Mouse (Mus musculus) spleen, adult 18-20 months (tissue): ENCODE data around the gene Sulf2.
"Not testable (repeated sequence)": the region's sequence is repeated elsewhere in the genome, so short reads cannot be mapped to it uniquely, and the experiment has no call there.

Source experiments
- DNase-seq, 2 experiments: peaks; one replicate each; pipeline ENCODE4 v3.0.0; 2022; ENCODE audit warnings: mixed read lengths in 2 of 2

Sulf2 gene

DNA sequence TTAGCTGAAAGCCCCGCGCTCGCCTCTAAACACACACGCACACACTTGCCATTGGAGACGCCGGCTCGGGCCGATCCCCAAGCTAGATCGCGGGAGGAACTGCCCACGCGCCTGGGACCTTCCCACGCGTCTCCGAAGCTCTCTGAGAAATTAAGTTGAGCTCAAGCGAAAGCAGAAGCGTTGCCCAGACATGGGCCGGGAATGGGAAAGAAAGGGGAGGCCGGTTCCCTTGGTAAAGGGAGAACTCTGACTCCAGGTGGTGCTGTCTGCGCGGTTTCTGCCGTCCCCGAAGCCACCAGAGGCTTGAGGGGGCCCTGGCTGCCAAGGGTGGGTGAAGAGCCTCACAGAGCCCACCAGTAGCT lies at the start of gene Sulf2:
Gene Sulf2 (minus strand): TSS at position 210 of the 362 bp plus-strand sequence.
- peak in 1 of 2 experiments; percentile 22 for DNase-seq

DNA sequence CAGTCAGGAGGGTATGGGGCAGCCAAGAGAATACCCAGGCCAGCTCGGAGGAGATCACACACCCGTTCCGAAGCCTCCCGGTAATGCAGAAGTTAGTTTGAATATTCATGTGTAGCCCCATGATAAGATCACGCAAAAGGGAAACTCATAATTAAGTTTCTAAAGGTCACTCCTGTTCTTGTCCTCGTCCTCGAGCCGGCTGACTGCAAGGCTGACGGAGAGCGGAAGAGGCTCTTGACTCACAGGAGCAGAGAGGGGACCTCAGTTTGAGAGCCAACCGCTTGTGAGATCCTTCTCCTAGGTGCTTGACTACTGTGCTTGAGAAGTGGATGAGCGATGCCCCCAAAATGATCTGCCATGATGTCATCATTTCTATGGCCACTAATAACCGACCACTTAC lies 48.7 kb upstream of the Sulf2 start:
- no peak for DNase-seq

DNA sequence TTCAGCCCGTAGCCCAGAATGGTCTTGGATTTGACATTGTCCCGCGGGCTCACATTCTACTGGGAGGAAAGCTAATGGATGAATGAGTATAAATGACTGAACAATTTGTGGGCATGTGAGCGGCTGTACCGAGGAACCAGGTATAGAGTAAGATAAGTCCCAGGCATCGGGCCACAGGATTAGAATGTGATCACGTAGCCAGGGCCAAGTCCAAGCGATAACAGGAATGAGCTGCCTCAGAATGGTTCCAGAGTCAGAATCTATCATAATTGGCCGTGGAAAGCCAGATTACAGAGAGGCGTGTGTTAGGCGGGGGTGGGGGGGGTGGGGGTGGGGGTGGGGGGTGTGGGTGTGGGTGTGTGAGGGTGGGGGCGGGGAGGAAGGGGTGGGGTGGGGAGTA lies 48.2 kb upstream of the Sulf2 start:
- DNase-seq: no peak

DNA sequence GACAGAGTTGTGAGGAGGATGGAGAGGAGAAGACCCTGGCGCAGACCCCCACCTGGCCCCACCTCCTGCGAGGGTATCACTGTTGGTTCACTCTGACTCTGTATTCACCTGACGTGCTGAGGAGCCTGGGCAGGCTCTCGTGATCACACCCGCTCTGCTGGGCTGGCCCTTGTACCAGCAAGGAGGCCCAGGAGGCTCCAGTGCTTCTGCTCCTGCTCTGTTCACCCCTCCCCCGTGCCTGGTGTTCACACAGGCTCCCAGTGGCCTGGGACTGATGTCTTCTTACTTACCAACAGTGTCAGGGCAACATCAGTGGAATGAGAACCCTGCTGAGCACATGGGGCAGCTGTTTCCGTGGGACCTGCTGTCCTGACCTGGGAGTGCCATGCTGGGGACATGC lies 42.5 kb upstream of the Sulf2 start:
- no peak for DNase-seq

DNA sequence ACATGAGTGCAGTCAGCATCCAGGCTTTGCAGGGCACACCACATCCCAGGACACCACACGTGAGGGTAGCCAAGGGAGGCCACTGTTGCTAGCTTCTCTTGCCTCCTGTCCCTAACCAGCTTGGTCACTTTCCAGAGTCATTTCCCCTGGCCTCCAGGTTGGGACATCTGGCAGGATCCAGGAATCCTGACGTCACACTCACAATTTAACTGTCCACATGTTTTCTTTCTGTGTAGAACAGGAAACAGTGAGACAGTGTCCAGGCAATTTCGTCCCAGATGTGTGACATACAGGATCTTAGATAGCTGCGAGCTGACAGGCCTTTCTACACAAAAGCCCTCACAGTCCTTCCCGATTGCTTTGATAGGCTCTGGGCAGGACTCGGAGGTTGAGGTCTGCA lies 41.6 kb upstream of the Sulf2 start:
- no peak for DNase-seq

DNA sequence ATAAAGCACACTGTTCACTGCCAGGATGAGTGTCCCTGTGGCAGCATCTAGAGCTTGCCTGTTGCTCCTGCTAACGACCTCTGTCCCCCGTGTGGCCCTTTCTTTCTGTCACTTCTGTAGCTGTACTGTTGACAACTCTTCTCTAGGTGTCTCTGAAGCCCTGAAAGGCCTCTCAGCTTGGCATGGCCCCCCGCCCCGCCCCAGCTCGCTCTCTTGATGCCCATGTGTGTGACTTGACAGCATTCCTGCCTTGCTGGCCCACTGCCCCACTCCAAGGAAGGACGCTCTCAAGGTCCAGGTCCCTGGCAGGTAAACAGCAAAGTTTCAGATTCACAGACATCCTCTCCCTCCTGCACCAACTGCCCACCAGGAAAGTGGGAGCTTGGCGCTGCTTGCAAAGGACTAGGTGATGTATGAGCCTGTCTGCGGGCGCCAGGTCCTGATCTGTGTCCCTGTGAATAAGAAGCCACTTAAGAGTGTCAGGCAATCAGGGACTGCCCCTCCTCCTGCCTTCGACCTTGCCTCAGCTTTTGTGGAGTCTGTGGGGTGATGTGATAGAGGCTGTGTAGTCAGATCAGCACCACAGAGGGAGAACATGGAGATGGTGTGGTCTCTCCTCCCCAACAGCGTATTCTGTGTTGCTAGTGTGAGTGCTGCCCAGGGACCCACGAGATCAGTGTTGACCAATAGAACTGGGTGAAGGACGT lies 40.8 kb upstream of the Sulf2 start:
- DNase-seq: no peak

DNA sequence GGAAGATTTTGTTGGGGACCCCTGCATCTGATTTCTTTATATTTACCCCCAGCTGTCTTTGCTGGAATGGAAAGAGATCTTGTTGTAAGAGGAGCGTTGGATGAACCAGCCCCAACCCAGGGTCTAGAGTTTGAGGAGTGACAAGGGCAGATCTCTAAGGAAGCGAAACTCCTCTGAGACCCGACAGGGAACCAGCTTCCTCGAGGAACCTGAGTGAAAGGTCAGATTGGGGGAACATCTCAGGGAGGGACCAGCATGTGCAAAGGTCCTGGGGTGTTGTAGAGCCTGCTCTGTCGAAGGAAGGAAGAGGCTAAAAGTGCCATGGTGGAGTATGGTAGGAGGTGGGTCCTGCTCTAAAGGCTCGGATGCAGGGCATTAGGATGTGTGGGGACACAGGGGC lies 39.6 kb upstream of the Sulf2 start:
- DNase-seq: no peak

DNA sequence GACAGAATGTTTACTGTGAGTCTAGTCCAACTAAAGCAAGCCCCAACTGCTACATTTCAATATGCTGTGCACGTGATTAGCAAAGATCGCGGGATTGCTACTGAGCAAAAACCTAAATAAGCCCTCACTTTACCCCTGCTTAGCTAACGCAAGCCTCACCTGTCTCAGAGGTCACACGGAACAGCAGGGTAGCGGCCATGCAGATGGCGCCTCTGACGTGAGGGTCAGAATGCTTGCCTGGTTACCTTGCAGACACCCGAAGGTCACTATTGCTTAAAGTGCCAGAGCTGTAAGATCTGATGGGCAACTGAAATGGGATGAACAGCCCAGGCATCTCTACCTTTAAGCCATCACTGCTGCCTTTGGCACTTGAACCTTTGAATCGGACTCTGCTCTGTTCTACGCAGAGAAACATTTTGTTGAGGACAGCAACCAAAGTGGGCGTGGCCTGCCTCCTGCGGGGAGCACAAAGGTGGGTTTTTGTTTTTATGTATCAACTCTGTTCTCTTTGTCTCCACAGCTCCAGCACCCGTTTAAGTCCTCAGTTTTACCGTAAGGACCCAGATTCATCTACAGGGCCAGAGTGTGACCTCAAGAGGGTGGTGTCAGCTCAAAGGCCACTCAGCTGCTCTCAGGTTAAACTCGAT lies 38.8 kb upstream of the Sulf2 start:
- DNase-seq: no peak

DNA sequence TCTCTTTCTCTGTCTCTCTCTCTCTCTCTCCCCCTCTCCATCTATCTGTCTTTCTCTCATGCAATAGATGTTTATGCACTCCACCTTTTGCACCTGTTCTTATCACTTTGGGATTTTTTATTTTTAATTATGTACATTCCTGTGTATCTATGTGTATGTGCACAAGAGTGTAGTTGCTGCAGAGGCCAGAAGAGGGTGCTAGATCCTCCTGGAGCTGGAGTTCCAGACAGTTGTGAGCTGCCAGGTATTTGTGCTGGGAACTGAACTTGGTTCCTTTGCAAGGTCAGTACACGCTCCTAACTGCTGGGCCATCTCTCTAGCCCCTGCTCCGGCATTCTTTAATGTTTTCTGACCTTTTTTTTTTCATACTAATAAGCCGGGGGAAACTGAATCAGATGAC lies 38.0 kb upstream of the Sulf2 start:
- no peak for DNase-seq

DNA sequence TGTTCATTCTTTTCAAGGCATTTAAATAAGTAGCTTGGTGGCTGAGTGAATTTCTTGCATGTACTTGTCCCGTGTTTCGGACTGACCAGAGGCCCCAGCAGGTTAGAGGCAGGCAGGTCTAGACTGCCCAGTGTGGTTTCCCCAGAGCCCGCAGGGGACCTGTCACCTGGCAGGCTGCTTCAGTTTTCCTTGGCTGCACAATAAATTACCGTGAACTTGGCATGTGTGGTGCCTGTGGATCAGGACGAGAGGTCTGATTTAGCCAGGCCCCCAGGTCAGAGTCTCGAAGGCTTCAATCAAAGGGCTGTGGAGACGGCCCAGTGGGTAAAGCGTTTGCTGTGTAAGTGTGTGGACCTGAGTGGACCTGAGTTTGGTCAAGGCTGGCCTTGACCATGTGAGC lies 35.4 kb upstream of the Sulf2 start:
- no peak for DNase-seq

DNA sequence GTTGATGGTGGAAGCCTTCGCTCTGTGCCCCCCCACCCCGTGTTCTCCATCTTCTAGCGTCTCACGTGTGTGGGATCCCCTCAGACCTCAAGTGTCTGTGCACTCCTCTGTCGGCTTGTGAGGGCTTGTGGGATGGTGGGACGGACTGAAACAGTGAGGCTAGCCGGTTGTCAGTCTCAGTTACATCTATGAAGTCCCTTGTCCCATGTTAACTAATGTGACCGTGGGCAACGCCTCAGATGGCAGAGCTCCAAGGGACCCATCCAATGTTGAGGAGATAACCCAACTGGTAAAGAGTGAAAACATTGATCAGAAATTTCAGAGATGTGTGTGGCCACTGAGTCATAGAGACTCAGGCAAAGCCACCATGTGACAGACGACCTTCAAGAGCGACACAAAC lies 33.7 kb upstream of the Sulf2 start:
- DNase-seq: no peak

DNA sequence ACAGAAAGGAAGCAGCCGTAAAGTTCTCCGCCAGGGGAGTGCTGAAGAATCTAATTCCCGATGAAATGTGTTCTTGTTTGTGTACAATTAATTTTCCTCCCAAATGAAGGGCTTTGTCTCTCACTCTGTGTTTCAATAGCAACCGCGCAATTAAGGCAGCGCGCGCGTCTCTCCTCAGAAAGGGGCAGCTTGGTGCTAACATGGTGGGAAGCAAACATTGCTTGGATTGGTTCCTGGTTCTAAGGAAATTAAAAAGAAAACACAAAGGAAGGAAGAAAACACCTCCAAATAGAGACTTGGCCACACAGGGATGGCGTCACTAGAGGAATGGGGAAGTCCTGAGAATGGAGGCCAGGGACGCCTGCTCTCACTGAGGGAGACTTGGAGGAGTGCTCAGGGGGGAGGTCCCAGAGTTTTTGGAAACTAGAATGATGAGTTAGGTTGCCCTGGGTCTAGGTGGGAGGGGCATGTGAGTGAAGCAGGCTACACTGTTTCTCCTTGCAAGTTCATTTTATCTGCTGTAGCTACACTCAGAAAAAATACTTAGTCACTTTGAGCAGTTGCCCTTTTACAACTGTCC lies 32.5 kb upstream of the Sulf2 start:
- DNase-seq: not testable (repeated sequence)

DNA sequence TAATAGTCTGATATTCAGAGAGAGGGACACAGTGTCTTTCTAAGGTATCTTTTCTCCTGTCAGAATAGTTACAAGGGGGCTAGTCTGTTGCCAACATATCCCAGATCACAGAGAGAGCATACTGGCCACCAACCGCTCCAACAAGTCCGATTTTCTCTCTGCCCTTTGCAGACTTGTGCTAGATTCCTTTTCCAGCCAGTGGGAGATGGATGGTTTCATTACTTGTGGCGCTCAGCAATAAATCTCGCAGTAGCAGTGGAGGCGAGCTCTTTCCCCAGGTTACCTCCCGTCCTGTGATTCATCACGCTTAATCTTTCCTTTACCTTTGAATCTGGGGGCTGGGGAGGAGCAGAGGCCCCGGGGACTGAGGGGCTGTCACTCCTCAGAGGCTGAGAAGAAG lies 31.9 kb upstream of the Sulf2 start:
- not testable (repeated sequence) for DNase-seq

DNA sequence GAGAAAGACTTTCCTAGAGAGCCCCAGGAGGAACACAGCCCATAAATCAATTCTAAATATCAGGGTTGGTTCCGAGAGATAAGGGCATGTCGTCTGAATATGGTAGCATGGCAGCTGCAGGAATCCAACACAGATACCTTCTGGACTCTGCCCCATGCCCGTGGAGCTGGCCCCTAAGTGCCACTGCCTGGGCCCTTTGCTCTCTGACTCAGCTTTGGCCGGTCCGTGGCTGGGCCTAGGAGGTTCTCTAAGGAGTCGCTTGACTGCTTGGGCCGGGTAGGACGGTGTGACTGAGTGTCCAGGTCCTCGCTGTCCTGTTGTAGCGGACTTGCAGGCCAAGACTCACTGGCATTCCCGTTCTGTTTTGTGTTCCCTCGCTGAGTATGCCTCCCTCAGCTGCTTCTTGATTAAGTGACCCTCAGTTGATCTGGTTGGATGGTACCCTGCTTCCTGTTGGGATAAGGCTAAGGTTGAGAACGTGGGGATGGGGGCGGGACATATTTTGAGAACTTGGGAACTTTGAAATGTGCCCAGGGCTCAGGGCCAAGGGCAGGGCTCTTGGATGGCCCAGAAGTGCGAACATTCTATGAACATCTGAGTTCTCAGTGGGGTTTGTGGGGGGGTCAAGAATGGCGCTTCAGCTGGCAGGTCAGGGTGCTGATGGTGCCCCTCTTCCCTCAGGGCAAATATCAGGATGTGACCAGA lies 30.9 kb upstream of the Sulf2 start:
- no peak for DNase-seq

DNA sequence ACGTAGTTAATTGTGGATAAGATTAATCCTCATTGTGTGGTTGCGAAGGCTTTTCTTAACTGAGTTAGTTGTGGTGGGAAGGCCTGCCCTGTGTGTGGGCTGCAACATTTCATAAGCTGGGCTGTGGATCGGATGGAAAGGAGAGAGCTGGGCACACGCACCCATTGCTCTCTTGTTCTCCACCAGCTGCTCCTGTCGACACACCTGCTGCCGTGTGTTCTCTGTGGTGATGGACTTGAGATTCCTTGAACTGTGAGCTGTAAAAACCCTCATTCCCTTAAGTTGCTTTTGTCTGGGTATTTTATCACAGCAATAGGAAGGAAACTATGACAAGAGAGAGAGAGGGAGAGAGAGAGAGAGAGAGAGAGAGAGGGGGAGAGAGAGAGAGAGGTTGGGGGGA lies 30.3 kb upstream of the Sulf2 start:
- no peak for DNase-seq

DNA sequence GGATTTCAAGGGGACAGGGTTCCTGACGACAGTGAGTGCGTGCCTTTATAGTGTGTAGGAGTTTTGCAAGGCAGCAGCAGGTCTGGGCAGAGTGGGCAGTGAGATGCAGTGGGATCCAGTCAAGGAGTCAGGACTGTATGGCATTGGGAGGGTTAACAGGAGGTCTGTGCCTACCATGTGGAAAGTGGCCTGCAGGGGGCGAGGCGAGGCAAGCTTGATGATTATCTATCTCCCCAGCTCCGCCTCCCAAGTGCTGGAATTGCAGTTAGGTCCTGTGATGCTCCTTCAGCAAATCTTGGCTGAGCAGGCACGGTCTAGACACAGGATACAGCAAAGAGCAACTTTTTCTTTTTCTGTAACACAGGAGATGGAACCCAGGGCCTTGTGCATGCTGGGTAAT lies 29.0 kb upstream of the Sulf2 start:
- DNase-seq: no peak

DNA sequence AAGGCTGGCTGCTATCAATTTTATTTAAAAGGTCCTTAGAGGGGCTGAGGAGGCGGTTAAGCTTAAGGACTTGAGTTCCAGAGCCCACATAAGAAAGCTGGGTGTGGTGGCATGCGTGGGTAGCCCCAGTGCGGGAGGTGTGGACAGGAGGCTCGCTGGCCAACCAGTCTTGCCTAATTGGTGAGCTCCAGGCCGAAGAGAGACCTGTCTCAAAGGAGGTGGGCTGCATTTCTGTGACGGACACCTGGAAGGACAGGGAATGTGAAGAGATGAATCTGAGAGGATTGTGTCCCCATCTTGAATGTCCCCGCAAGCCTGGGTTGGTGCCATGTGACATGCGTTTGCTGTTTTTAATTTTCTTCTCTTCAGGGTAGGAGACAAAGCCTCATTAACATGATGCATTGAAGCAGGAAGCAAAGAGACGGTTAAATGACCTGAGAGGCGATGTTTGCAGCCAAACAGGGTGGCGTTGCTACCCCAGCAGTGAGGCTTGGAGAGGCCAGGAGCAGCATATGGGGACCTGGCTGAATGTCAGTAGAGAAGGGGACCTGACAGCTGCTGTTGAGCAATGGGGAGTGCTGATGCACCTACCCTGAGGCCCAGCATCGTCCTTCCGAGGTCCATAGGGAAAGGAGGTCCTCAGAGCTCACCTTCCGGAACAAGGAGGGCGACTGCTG lies 26.7 kb upstream of the Sulf2 start:
- DNase-seq: no peak

DNA sequence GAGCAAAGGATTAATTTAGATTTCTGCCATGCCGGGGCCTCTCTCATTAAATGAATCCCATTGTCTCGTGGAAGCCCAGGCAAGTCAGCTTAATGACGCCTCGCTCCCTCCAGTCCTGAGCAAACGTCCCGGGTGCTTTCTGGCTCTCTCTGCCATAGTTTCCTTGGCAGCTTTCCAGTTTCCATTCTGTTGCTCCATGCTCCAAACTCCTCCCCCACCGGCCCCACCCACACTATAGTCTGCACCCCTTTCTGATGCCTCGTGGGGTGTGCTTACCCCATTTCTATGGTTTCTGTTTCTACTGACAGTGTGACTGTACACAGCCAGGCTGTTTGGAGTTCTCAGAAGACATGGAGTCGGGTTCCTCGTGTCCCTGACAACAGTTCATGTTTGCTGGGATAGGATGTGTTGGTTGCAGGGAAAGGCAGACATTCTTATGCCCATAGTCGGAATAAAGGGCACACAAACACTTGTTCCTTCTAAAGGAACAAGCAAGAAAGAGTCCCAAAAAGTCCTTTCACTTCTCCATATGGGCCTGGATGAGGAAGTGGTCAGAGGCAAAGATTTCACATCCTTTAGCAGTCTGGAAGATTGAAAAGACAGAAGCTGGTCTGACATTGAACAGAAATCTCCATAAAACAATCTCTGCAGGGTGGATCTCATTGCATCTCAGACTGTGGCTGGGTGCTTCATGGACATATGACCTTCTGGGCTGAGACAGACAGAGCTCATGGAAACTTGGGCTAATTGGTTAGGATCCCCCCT lies 25.5 kb upstream of the Sulf2 start:
- DNase-seq: peak; percentile 9 to 26

DNA sequence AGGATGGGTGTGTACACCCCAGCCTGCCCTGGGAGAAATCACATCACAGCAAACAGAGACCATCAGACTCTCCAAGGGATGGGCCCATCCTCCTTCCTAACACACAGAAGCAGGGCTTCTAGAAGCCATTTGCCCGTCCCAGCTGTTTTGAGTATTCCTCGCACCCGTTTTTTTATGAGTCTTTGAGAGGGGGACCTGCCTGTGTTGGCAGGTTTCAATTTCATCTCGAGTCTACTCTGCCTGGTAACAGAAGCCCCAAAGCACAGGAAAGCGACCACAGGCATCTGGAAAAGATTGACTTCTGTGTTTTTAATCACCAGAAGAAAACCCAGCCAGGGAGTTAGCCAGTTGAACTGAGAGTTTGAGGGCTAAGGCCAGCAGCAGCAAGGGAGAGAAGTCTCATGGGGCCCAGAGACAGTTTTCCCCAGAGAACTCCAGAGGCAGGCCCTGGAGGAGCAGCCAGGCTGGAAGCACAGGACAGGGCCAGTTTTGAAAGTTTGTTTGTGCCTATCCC lies 24.7 kb upstream of the Sulf2 start:
- DNase-seq: no peak

DNA sequence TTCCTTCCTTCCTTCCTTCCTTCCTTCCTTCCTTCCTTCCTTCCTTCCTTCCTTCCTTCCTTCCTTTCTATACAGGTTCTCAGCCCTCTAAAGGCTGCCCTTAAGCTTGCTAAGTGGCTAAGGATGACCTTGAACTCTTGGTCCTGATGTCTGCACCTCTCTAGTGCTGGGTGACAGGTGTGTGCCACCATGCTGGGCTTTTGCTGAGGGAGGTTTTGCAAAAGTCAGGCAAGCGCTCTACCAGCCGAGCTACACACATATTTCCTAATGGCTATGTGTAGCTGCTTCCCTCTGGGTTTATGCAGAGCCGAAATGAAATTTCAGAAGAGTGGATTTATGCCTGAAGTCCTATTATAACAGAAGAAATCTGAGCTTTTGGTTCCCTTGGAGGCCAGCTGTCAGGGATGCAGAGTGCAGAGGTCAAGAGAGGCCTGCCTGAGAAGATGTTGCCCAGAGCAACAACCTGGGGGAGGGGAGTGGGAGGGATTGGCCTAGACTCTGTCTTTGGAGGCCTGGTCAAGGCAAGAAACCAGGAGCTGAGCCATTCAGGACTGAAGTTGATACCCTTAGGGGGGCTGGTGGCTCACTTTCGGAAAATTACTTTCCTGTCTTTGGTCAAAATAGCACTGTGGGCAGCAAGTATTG lies 24.1 kb upstream of the Sulf2 start:
- no peak for DNase-seq

DNA sequence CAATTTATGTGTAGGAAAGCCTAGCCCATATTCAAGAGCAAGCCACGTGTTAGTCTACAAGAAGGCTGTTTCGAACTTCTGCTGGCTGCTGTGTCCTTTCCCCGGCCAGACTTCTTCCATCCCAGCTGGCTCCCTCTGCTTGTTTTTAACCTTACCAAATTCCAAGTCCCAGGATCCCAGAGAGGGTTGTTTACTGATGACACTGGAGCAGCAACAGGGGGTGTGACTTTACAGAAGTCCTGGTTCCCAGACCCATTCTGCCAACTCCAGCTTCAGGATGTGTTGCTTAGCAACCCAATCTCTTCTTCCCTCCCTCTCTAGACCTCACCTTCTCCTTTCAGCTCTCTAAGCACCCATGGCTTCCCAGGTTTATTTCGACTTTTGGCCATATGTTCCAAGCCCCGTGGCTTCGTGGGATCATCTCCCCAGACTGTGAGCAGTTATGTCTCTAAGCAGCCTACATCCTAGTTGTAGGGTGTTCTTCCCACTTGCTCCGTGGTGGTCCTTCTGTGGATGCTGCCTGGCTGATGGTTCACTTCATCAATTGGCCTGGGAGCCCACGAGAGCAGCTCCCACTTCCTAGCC lies 20.2 kb upstream of the Sulf2 start:
- no peak for DNase-seq
